Mouse (Mus musculus) liver, postnatal 0 days (tissue): ENCODE results near the gene Krt7. TPM values are rescaled to one million over a fixed set of nuclear protein-coding genes. Genes with fewer than 3 reads are reported as not detected.

ENCODE experiments used
- ATAC-seq: fragments of 200-750 bp; cut with Nextera tagmentation; 2 replicates; pipeline ENCODE4 v1.8.0; 2017; ENCODE audit warnings: mild to moderate bottlenecking, moderate library complexity
- DNase-seq: peaks from one replicate; pipeline ENCODE4 v3.0.0-alpha.2; 2016
- H3K27ac ChIP-seq: fragments of 300-500 bp; sonication (generic); 2 replicates; pipeline ENCODE4 v1.5.1; 2014; ENCODE audit warnings: antibody characterized with exemption, moderate library complexity, mild to moderate bottlenecking, low read depth
- H3K27me3 ChIP-seq: fragments of 300-500 bp; sonication (generic); 2 replicates; pipeline ENCODE4 v1.6.1; 2014; ENCODE audit warnings: low read length, control low read depth, mixed read lengths; ENCODE audit not compliant: insufficient read depth
- H3K36me3 ChIP-seq: fragments of 300-500 bp; sonication (generic); replicated peaks from 2 replicates; pipeline ENCODE4 v1.6.1; 2014; ENCODE audit warnings: mild to moderate bottlenecking, control low read depth, low read length, moderate library complexity, mixed read lengths; ENCODE audit not compliant: insufficient read depth
- H3K4me1 ChIP-seq: fragments of 300-500 bp; sonication (generic); 2 replicates; pipeline ENCODE4 v1.6.1; 2014; ENCODE audit warnings: antibody characterized with exemption, mild to moderate bottlenecking, control low read depth; ENCODE audit not compliant: insufficient read depth
- H3K4me2 ChIP-seq: fragments of 300-500 bp; sonication (generic); 2 replicates; pipeline ENCODE4 v1.6.1; 2014; ENCODE audit warnings: low read depth, mild to moderate bottlenecking, low read length, moderate library complexity, mixed read lengths
- H3K4me3 ChIP-seq: fragments of 300-500 bp; sonication (generic); 2 replicates; pipeline ENCODE4 v1.5.1; 2014; ENCODE audit warnings: low read depth, low read length
- H3K9ac ChIP-seq: fragments of 300-500 bp; sonication (generic); replicated peaks from 2 replicates; pipeline ENCODE4 v1.6.1; 2014; ENCODE audit warnings: mild to moderate bottlenecking, moderate library complexity
- H3K9me3 ChIP-seq: fragments of 300-500 bp; sonication (generic); 2 replicates; pipeline ENCODE4 v1.6.1; 2016; ENCODE audit warnings: mild to moderate bottlenecking, control low read depth, low read length, mixed read lengths
- CTCF ChIP-seq: sonication (generic); IDR thresholded peaks from 2 replicates; pipeline ENCODE4 v1.5.1; 2016; ENCODE audit warnings: antibody characterized with exemption, low read depth
- EP300 ChIP-seq: IDR thresholded peaks from 2 replicates; pipeline ENCODE4 v1.6.1; 2016; ENCODE audit warnings: antibody characterized with exemption, low read depth, mild to moderate bottlenecking
- WGBS: fragments of 180-500 bp; shearing (Covaris S2); extraction: QIAGEN DNeasy Blood & Tissue Kit; methylation state at CpG from one replicate; pipeline ENCODE4 v1.1.7; 2014; ENCODE audit not compliant: insufficient replicate concordance; 5-methylcytosine and 5-hydroxymethylcytosine counted together
- polyA plus RNA-seq: library from polyadenylated mRNA; unstranded; fragments of >200 nt; fragmentation: Nextera tagmentation; extraction: Ambion mirVana; gene quantifications from 2 replicates; pipeline ENCODE4 v1.2.1, GENCODE M21; 2015

Krt7 gene
- polyA plus RNA-seq, 1 experiment from 2014 or later: 2.4 TPM

GRCm38 (mm10) chr15:101396921-101397320 is 13.9 kb upstream of the Krt7 start:
- Histone ChIP-seq H3K4me1 (no peaks in the 10 kb centered on the region), H3K27ac (no peak overlapping the region), H3K27me3 (no peaks in the 10 kb centered on the region), H3K9me3 (no peaks in the 10 kb centered on the region), H3K4me3 (no peak overlapping the region), H3K36me3 (no peaks in the 10 kb centered on the region), H3K4me2 (no peak overlapping the region), H3K9ac (no peak overlapping the region)
- DNase-seq (no peak), ATAC-seq (no peak)
- TF ChIP-seq EP300 (no peak), CTCF (no peak)
- 82% methylated on average over 3 of the region's 3 CpGs for WGBS

GRCm38 (mm10) chr15:101397683-101398082 is 13.2 kb upstream of the Krt7 start:
- H3K4me3 ChIP-seq: no peak overlapping the region
- ATAC-seq: no peak
- H3K9me3 ChIP-seq: no peaks in the 10 kb centered on the region
- no peak for DNase-seq
- H3K27me3 ChIP-seq: no peaks in the 10 kb centered on the region
- WGBS: 66% methylated on average over 2 of the region's 2 CpGs
- TF ChIP-seq EP300 (no peak), CTCF (no peak)
- H3K4me1 ChIP-seq: no peaks in the 10 kb centered on the region
- H3K4me2 ChIP-seq: no peak overlapping the region
- H3K27ac ChIP-seq: no peak overlapping the region
- H3K9ac ChIP-seq: no peak overlapping the region
- no peaks in the 10 kb centered on the region for H3K36me3 ChIP-seq

- no peak for ATAC-seq
- H3K36me3 ChIP-seq: no peaks in the 10 kb centered on the region
- no peaks in the 10 kb centered on the region for H3K9me3 ChIP-seq
- H3K4me2 ChIP-seq: no peak overlapping the region
- H3K27me3 ChIP-seq: no peaks in the 10 kb centered on the region
- TF ChIP-seq EP300 (no peak), CTCF (no peak)
- H3K9ac ChIP-seq: no peak overlapping the region
- no peak overlapping the region for H3K4me3 ChIP-seq
- no peak overlapping the region for H3K27ac ChIP-seq
- 84% methylated on average over 8 of the region's 8 CpGs for WGBS
- no peaks in the 10 kb centered on the region for H3K4me1 ChIP-seq
- DNase-seq: no peak
Measured at GRCm38 (mm10) chr15:101398269-101398668, 12.6 kb upstream of the Krt7 start.

- TF ChIP-seq CTCF: no peak
- no peak for TF ChIP-seq EP300
- no peak overlapping the region for H3K4me2 ChIP-seq
- no peaks in the 10 kb centered on the region for H3K9me3 ChIP-seq
- ATAC-seq (no peak), DNase-seq (no peak)
- no peaks in the 10 kb centered on the region for H3K36me3 ChIP-seq
- no peak overlapping the region for H3K4me3 ChIP-seq
- no peak overlapping the region for H3K9ac ChIP-seq
- peaks cover 10% of the 10 kb centered on the region for H3K27me3 ChIP-seq
- no peak overlapping the region for H3K27ac ChIP-seq
- 49% methylated on average over 31 of the region's 31 CpGs for WGBS
- no peaks in the 10 kb centered on the region for H3K4me1 ChIP-seq
Measured at GRCm38 (mm10) chr15:101412188-101412587, 1.3 kb downstream of the Krt7 start.

- no peak overlapping the region for H3K4me2 ChIP-seq
- WGBS: 35% methylated on average over 7 of the region's 7 CpGs
- no peaks in the 10 kb centered on the region for H3K4me1 ChIP-seq
- H3K9ac ChIP-seq: no peak overlapping the region
- no peaks in the 10 kb centered on the region for H3K36me3 ChIP-seq
- H3K27ac ChIP-seq: no peak overlapping the region
- H3K9me3 ChIP-seq: no peaks in the 10 kb centered on the region
- DNase-seq: no peak
- H3K4me3 ChIP-seq: no peak overlapping the region
- no peak for ATAC-seq
- TF ChIP-seq EP300: no peak
- peak; percentile 13; the same call in 1 of the 2 replicates for TF ChIP-seq CTCF
- H3K27me3 ChIP-seq: peaks cover 10% of the 10 kb centered on the region
Measured at GRCm38 (mm10) chr15:101413916-101414635, 3.2 kb downstream of the Krt7 start.

GRCm38 (mm10) chr15:101414807-101415565 is 4.1 kb downstream of the Krt7 start:
- Histone ChIP-seq H3K9ac (no peak overlapping the region), H3K36me3 (no peaks in the 10 kb centered on the region), H3K4me1 (no peaks in the 10 kb centered on the region), H3K4me3 (no peak overlapping the region), H3K4me2 (no peak overlapping the region), H3K9me3 (no peaks in the 10 kb centered on the region), H3K27ac (no peak overlapping the region), H3K27me3 (peaks cover 10% of the 10 kb centered on the region)
- no peak for TF ChIP-seq CTCF
- no peak for TF ChIP-seq EP300
- DNase-seq (no peak), ATAC-seq (no peak)
- 62% methylated on average over 10 of the region's 11 CpGs for WGBS
